Mouse (Mus musculus): ENCODE measurements around the gene Odf4. TPM values are rescaled to one million over a fixed set of nuclear protein-coding genes. Genes with fewer than 3 reads are reported as not detected.

Gene Odf4
- polyA plus RNA-seq, 1 experiment from 2014 or later, result not detected

DNA sequence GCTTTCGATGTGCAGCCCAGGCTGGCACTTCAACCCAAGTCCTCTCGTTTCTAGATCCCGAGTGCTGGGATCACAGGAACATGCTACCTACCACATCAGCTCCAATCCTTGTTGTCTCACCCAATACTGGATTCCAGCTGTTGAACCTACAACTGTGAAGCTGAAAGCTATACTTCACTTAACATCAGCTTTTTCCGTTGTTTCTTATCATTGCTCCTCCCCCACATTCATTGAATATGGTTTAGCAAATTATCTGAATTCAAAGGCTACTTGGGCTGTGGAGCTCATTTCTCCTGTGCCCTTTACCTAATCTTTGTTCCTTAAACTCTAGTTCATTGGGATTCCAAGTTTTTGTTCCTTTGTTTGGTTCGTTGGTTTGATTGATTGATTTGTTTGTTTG lies 48.1 kb downstream of the Odf4 start:
- no peaks in the 10 kb centered on the region for H3K27me3 ChIP-seq
- ChIA-PET POLR2A (no interaction called here), CTCF (no interaction called here)
- ATAC-seq, result no peak
- in situ Hi-C loops (cut with MboI; ENCODE audit: low pct_unique_long_range_greater_than_20kb), result loop anchor here (5.0 to 10.0 kb wide), 2 partner anchors 47 to 304 kb away; no protein-coding TSS in a partner anchor
- TF ChIP-seq CTCF (IDR thresholded peaks at IDR 0.05), result no peak
- no peak for DNase-seq (ENCODE audit: low read depth, low spot score)

GRCm38 (mm10) chr11:68874841-68875240 lies 52.0 kb downstream of the Odf4 start:
- ATAC-seq, result no peak

More at GRCm38 (mm10) chr11:68874841-68875240, 52.0 kb downstream of the Odf4 start:
- ChIA-PET CTCF (interaction anchor here (0.6 to 2.0 kb wide), 18 partner anchors 10 to 67 kb away, joined by 3 to 22 read pairs (median 4); no protein-coding TSS in a partner anchor), POLR2A (interaction anchor here (1.1 to 1.2 kb wide), 2 partner anchors 21 to 61 kb away, joined by 3 to 4 read pairs; no protein-coding TSS in a partner anchor)
- no peak for DNase-seq (ENCODE audit: low read depth, low spot score)
- TF ChIP-seq CTCF (IDR thresholded peaks at IDR 0.05), result peak; percentile 76
- no peaks in the 10 kb centered on the region for H3K27me3 ChIP-seq
- in situ Hi-C loops (cut with MboI; ENCODE audit: low pct_unique_long_range_greater_than_20kb), result loop anchor here (5.0 to 10.0 kb wide), 2 partner anchors 43 to 300 kb away; no protein-coding TSS in a partner anchor

Other genes starting within 250 kb of the Odf4 start
- 113 TPM for gene Myh10, start 235.5 kb downstream of the Odf4 start, polyA plus RNA-seq (2021)
- gene Ndel1, start 55.2 kb downstream of the Odf4 start, polyA plus RNA-seq (2021), result 70.3 TPM
- gene Rnf222, start 38.5 kb downstream of the Odf4 start, polyA plus RNA-seq (2021), result not detected
- gene Rpl26, start 25.5 kb downstream of the Odf4 start, polyA plus RNA-seq (2021), result 909 TPM
- gene Arhgef15, start 30.4 kb upstream of the Odf4 start, polyA plus RNA-seq (2021), result 0.21 TPM
- 7.2 TPM for gene Slc25a35, start 41.0 kb upstream of the Odf4 start, polyA plus RNA-seq (2021)
- 28.0 TPM for gene Rangrf, start 48.1 kb upstream of the Odf4 start, polyA plus RNA-seq (2021)
- 12.9 TPM for gene Pfas, start 81.4 kb upstream of the Odf4 start, polyA plus RNA-seq (2021)
- 44.1 TPM for gene Ctc1, start 88.8 kb upstream of the Odf4 start, polyA plus RNA-seq (2021)
- 34.1 TPM for gene Aurkb, start 118.6 kb upstream of the Odf4 start, polyA plus RNA-seq (2021)
- 15.9 TPM for gene Borcs6, start 132.6 kb upstream of the Odf4 start, polyA plus RNA-seq (2021)
- gene Tmem107, start 143.7 kb upstream of the Odf4 start, polyA plus RNA-seq (2021), result 56.9 TPM
- gene Vamp2, start 161.4 kb upstream of the Odf4 start, polyA plus RNA-seq (2021), result 62.4 TPM
- gene Per1, start 168.1 kb upstream of the Odf4 start, polyA plus RNA-seq (2021), result 10.8 TPM
- 0.53 TPM for gene Hes7, start 193.3 kb upstream of the Odf4 start, polyA plus RNA-seq (2021)
- 0.96 TPM for gene 9130213A22Rik, start 195.5 kb upstream of the Odf4 start, polyA plus RNA-seq (2021)
- gene Aloxe3, start 198.8 kb upstream of the Odf4 start, polyA plus RNA-seq (2021), result 0.36 TPM
- gene Alox12b, start 229.9 kb upstream of the Odf4 start, polyA plus RNA-seq (2021), result not detected